Mouse (Mus musculus) bone marrow, adult 2 months (tissue): ENCODE results near the gene Srd5a1.

ENCODE experiments used
- CTCF ChIP-seq: fragments of 200-500 bp; IDR thresholded peaks from 2 replicates; pipeline ENCODE4 v1.5.1; 2011; ENCODE audit warnings: low read length, control low read depth; ENCODE audit not compliant: control insufficient read depth, insufficient read depth
- POLR2A ChIP-seq: fragments of 200-500 bp; IDR thresholded peaks from 2 replicates; pipeline ENCODE4 v1.6.1; 2011; ENCODE audit warnings: low read depth, mild to moderate bottlenecking, control low read depth, low read length, borderline replicate concordance; ENCODE audit not compliant: control insufficient read depth

GRCm38 (mm10) chr13:69550831-69551230 lies 60.4 kb downstream of the Srd5a1 start:
- TF ChIP-seq POLR2A (no peak), CTCF (no peak)
